Mouse (Mus musculus) limb, embryonic 14.5 days (tissue): Measurements from ENCODE around the gene Pds5b. TPM values are rescaled to one million over a fixed set of nuclear protein-coding genes. Genes with fewer than 3 reads are reported as not detected.
"Not testable (repeated sequence)": the region's sequence is repeated elsewhere in the genome, so short reads cannot be mapped to it uniquely, and the experiment has no call there.

ENCODE experiments used
- ATAC-seq: fragments of 200-750 bp; cut with Nextera tagmentation; 2 replicates; pipeline ENCODE4 v1.8.0; 2017; ENCODE audit warnings: low read depth, moderate number of reproducible peaks, moderate TSS enrichment; ENCODE audit not compliant: low FRiP score
- DNase-seq: peaks from one replicate; pipeline ENCODE4 v3.0.0-alpha.2; 2015; ENCODE audit warnings: low spot score
- H3K27ac ChIP-seq: fragments of 300-500 bp; sonication (generic); replicated peaks from 2 replicates; pipeline ENCODE4 v1.5.1; 2014; ENCODE audit warnings: low read depth, mild to moderate bottlenecking, low read length, moderate library complexity, mixed read lengths
- H3K27me3 ChIP-seq: fragments of 300-500 bp; sonication (generic); 2 replicates; pipeline ENCODE4 v1.6.1; 2014; ENCODE audit warnings: low read length, mixed read lengths; ENCODE audit not compliant: control insufficient read depth, insufficient read depth
- H3K36me3 ChIP-seq: fragments of 300-500 bp; sonication (generic); 2 replicates; pipeline ENCODE4 v1.6.1; 2014; ENCODE audit warnings: mild to moderate bottlenecking, low read length, moderate library complexity, mixed read lengths; ENCODE audit not compliant: control insufficient read depth, insufficient read depth
- H3K4me1 ChIP-seq: fragments of 300-500 bp; sonication (generic); 2 replicates; pipeline ENCODE4 v1.6.1; 2014; ENCODE audit warnings: antibody characterized with exemption, low read length, mixed read lengths; ENCODE audit not compliant: control insufficient read depth, insufficient read depth
- H3K4me2 ChIP-seq: fragments of 300-500 bp; sonication (generic); replicated peaks from 2 replicates; pipeline ENCODE4 v1.6.1; 2014; ENCODE audit warnings: low read depth, mild to moderate bottlenecking, low read length, moderate library complexity; ENCODE audit not compliant: severe bottlenecking
- H3K4me3 ChIP-seq: fragments of 300-500 bp; sonication (generic); replicated peaks from 2 replicates; pipeline ENCODE4 v1.5.1; 2014; ENCODE audit warnings: low read length
- H3K9ac ChIP-seq: fragments of 300-500 bp; sonication (generic); 2 replicates; pipeline ENCODE4 v1.6.1; 2014; ENCODE audit warnings: mild to moderate bottlenecking, low read depth, low read length, moderate library complexity; ENCODE audit not compliant: severe bottlenecking
- H3K9me3 ChIP-seq: fragments of 300-500 bp; sonication (generic); 2 replicates; pipeline ENCODE4 v1.6.1; 2016; ENCODE audit warnings: low read length; ENCODE audit not compliant: control insufficient read depth
- POLR2A ChIP-seq: fragments of 200-500 bp; IDR thresholded peaks from 2 replicates; pipeline ENCODE4 v1.8.0; 2012; ENCODE audit warnings: inconsistent platforms, mild to moderate bottlenecking, moderate library complexity, borderline replicate concordance; ENCODE audit not compliant: insufficient read depth, insufficient read length; ENCODE audit errors: extremely low read depth
- WGBS: fragments of 180-500 bp; shearing (Covaris S2); extraction: QIAGEN DNeasy Blood & Tissue Kit; methylation state at CpG from one replicate; pipeline ENCODE4 v1.1.7; 2014; 5-methylcytosine and 5-hydroxymethylcytosine counted together
- polyA plus RNA-seq, 2 experiments: library from polyadenylated mRNA; depleted of rRNA in 1 of 2; stranded (reverse) in 1 of 2; unstranded in 1 of 2; fragments of >200 nt; fragmentation: Nextera tagmentation in 1 of 2; extraction: Ambion mirVana in 1 of 2; gene quantifications; 2 replicates each; pipeline versions ENCODE4 v1.2.1 to v1.2.3; 2012 to 2014

Gene Pds5b
- polyA plus RNA-seq, 2 experiments = 40.0 to 41.6 TPM

- TF ChIP-seq POLR2A = no peak
- no peaks in the 10 kb centered on the region; the same call in 1 of the 2 replicates for H3K36me3 ChIP-seq
- no peaks in the 10 kb centered on the region for H3K27me3 ChIP-seq
- H3K27ac ChIP-seq = no peak overlapping the region
- H3K9me3 ChIP-seq = no peaks in the 10 kb centered on the region
- WGBS = 53% methylated on average over 2 of the region's 2 CpGs
- peaks cover 3% of the 10 kb centered on the region; the same call in 1 of the 2 replicates for H3K4me1 ChIP-seq
- DNase-seq (peak; percentile 56), ATAC-seq (no peak)
- H3K9ac ChIP-seq = no peak overlapping the region
- no peak overlapping the region for H3K4me2 ChIP-seq
- H3K4me3 ChIP-seq = no peak overlapping the region
Measured at GRCm38 (mm10) chr5:150702714-150703113, 29.2 kb downstream of the Pds5b start.

GRCm38 (mm10) chr5:150706651-150707050, 33.1 kb downstream of the Pds5b start:
- not testable (repeated sequence) for H3K4me2 ChIP-seq, H3K27me3 ChIP-seq, H3K36me3 ChIP-seq, H3K4me3 ChIP-seq, DNase-seq, H3K9me3 ChIP-seq, H3K9ac ChIP-seq, ATAC-seq, H3K4me1 ChIP-seq, H3K27ac ChIP-seq
- WGBS = 90% methylated on average over 1 of the region's 1 CpGs

GRCm38 (mm10) chr5:150707181-150707580, 33.6 kb downstream of the Pds5b start:
- ATAC-seq, DNase-seq, H3K4me3 ChIP-seq, H3K4me2 ChIP-seq, H3K9ac ChIP-seq, H3K27ac ChIP-seq, H3K4me1 ChIP-seq, H3K27me3 ChIP-seq, H3K36me3 ChIP-seq, H3K9me3 ChIP-seq: not testable (repeated sequence)
- WGBS = 97% methylated on average over 3 of the region's 3 CpGs

GRCm38 (mm10) chr5:150711503-150711902, 38.0 kb downstream of the Pds5b start:
- H3K9me3 ChIP-seq = no peaks in the 10 kb centered on the region
- H3K27ac ChIP-seq = no peak overlapping the region
- ATAC-seq (no peak), DNase-seq (no peak)
- no peak overlapping the region for H3K9ac ChIP-seq
- no peak overlapping the region for H3K4me2 ChIP-seq
- TF ChIP-seq POLR2A = no peak
- H3K4me3 ChIP-seq = no peak overlapping the region
- H3K27me3 ChIP-seq = no peaks in the 10 kb centered on the region
- H3K4me1 ChIP-seq = no peaks in the 10 kb centered on the region
- WGBS = 84% methylated on average over 4 of the region's 4 CpGs
- H3K36me3 ChIP-seq = no peaks in the 10 kb centered on the region

GRCm38 (mm10) chr5:150713431-150713830, 39.9 kb downstream of the Pds5b start:
- no peak overlapping the region for H3K9ac ChIP-seq

GRCm38 (mm10) chr5:150717775-150718174, 44.2 kb downstream of the Pds5b start:
- no peak overlapping the region for H3K4me3 ChIP-seq
- peaks cover 22% of the 10 kb centered on the region for H3K36me3 ChIP-seq
- DNase-seq = peak; percentile 58
- H3K4me2 ChIP-seq = no peak overlapping the region
- TF ChIP-seq POLR2A = no peak
- no peaks in the 10 kb centered on the region for H3K9me3 ChIP-seq
- no peaks in the 10 kb centered on the region for H3K4me1 ChIP-seq
- no peak overlapping the region for H3K27ac ChIP-seq
- 23% methylated on average over 4 of the region's 4 CpGs for WGBS
- no peaks in the 10 kb centered on the region for H3K27me3 ChIP-seq
- ATAC-seq = no peak
- H3K9ac ChIP-seq = no peak overlapping the region

More at GRCm38 (mm10) chr5:150713431-150713830, 39.9 kb downstream of the Pds5b start:
- H3K4me2 ChIP-seq = no peak overlapping the region
- no peaks in the 10 kb centered on the region for H3K9me3 ChIP-seq
- H3K27me3 ChIP-seq = no peaks in the 10 kb centered on the region
- ATAC-seq (no peak), DNase-seq (no peak)
- TF ChIP-seq POLR2A = no peak
- H3K4me1 ChIP-seq = no peaks in the 10 kb centered on the region
- H3K4me3 ChIP-seq = no peak overlapping the region
- H3K27ac ChIP-seq = no peak overlapping the region
- H3K36me3 ChIP-seq = 0 out of 2 replicates have a peak, but pooled peaks cover under 1% of the 10 kb centered on the region
